Mouse (Mus musculus): Measurements from ENCODE around the gene Ckm.

DNA sequence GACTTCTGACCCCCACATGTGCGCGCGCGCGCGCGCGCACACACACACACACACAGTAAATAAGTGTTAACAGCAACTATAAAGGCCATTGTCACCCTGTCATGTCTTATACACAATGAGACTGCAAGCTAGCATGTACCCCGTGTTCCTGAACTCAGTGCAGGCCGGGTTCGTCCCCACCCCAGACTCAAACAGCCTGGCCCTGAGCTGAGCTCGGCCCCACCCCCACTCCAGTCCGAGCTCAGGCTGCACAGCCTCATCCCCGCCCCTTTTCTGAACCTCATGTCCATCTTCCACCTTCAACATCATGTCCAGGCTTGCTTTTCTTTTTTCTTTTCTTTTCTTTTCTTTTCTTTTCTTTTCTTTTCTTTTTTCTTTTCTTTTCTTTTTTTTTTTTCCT lies 65.7 kb downstream of the Ckm start:
- TF ChIP-seq CTCF (IDR thresholded peaks at IDR 0.05; ENCODE audit: low read depth) (no peak), EP300 (optimal IDR thresholded peaks at IDR 0.05) (no peak)

All from stomach, postnatal 0 days (tissue).